Mouse (Mus musculus) naive thymus-derived CD4-positive, alpha-beta T cell, adult 2 months (primary cell): ENCODE data around the gene Tubgcp5.

Experiments used
- DNase-seq: peaks from one replicate; pipeline ENCODE4 v3.0.0-alpha.2; 2011; ENCODE audit warnings: low read depth

Gene Tubgcp5

DNA sequence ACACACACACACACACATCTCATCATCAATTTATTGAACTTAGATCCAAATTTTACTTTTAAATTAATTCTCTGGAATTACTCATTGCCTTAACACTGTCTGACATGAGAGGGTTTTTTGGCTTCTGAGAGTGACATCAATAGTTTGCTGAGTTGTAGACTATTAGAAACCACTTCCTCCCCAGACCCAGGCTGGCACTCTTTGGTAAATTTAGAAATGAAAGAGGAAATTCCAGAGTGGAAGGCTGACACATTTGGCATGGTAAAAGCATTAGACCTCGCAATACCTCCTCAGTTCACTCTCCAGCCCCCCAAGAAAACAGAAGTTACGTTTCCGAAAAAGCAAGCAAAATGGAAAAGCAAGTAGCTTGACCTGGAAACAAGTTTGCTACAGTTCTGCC, 58.8 kb downstream of the Tubgcp5 start:
- DNase-seq, result no peak

DNA sequence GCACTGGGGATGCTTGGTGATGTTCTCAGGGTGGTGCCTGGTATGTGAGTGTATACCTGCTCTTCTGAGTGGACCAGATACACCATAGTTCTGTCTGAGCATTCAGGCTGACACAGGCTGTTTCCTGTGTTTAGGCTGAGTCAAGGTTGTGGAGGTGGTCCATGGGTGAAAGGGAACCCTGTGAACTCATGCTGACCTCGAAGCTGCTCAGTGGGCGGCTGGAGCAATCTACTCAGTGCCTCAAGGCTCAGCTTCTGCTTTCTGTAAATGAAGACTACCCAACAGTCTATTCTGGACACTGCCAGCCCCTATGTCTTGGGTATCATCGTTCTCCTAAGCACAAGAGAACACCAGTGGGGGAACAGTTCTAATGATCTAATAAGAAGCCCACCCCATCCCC, 61.6 kb downstream of the Tubgcp5 start:
- no peak for DNase-seq

DNA sequence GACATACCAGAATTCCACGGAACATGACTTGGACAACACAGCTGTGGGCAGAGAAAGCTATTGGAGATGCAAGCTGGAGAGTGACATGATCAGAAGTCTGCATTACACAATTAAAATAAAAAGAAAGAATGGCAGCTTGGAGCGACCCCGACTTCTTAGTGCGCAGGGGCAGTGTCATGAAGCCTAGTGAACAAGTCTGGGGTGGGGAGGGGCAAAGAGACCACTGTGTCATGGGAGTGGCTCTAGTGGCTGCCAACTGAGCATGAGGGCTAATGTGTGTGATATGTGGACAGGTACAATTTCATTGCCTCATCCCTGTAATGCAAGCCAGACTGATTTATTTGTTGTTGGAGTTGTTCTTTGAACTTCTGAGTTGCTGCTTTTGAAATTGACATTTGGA, 62.8 kb downstream of the Tubgcp5 start:
- DNase-seq, result no peak

DNA sequence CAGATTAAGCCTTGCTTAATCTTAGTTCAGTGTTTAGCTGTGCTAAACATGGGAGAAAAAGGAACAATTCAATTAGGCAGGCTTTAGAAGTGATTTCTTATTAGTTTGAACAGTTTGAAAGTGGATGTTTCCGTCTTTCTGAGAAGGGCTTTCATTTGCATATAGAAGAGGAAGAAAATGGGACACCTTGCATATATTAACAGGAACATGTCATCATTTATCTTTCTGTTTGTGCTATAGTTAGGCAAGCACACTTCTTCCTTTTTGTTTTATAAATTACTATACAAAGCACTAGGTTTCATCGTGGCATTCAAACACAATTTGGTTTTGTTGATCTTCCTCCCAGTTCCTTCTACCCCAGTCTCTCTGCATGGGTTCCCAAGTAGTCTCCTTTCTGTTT, 63.8 kb downstream of the Tubgcp5 start:
- no peak for DNase-seq

DNA sequence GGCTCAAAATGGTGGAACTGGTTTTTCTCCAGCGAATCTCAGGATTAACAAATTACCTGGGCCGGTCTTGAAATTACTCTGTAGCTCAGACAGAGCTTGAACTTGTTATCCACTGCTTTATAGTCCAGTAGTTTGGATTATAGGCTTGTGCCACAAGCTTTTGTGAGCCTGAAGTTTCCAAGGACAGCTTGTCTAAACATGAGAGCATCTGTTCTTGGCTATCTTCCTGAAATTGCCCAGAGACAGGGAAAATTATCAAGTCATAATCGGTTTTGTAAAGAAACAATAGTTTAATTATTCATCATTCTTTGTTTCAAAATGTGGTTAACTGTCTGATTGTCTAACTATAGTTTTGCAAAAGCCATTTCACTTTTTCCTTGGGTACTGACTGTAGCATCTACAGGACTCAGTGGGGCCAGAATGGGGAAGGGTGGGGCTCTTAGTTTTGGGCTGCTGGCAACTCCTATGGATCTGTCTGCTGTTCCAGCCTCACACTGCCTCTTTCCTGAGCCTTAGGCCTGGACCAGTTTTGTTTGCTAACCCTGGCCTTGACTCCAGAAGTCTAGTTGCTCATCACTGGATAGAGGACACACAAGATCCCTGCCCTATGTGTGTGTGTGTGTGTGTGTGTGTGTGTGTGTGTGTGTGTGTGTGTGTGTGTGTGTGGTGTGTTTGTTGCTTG, 65.0 kb downstream of the Tubgcp5 start:
- DNase-seq, result no peak

DNA sequence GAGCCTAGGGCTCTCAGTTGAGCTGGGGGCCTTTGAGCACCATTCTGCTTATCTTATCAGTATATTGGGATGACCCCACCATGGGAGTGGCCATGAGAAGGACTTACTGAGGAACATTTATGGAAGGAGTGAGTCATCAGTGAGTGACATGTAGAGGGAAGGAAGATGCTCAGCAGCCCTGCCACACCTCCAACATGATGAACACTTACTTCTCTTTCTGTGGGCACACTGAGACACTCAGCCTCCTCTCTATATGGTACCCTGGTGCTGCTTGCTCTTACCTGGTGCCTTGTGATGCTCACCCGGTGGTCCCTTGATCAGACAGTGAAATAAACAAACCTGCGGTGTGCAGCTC, 65.5 kb downstream of the Tubgcp5 start:
- DNase-seq, result no peak

DNA sequence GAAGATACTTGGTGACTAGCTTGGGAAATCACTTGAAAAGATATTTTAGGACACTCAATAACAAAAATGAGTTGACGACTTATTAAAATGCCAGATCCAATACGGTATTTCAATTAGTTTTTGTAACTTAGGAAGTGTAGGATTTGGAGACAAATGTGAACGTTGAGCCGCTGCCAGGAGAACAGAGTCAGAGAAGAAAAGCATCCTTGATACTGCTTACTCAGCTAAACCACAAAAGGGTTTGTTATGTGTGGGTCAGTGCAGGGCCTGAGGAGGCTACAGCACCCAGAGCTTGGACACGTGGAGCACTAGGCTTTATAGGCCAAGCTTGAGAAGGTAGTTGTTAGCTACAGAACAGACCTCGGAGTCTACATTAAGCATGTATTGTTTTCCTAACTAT, 66.0 kb downstream of the Tubgcp5 start:
- no peak for DNase-seq

DNA sequence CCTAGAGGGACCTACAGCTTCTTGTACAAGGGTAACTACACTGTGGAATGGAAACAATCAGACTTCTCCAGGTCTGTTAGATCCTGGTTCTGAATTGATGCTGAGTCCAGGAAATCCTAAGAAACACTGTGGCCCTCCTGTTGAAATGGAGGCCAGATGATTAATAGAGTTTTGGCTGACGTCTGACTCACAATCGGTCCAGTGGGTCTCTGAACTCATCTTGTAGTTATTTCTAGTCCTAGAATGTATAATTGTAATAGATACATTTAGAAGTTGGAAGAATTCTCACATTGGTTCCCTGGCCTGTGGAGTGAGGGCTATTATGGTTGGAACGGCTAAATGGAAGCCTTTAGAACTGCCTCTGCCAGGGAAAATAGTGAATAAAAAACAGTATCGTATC, 67.2 kb downstream of the Tubgcp5 start:
- DNase-seq, result no peak

DNA sequence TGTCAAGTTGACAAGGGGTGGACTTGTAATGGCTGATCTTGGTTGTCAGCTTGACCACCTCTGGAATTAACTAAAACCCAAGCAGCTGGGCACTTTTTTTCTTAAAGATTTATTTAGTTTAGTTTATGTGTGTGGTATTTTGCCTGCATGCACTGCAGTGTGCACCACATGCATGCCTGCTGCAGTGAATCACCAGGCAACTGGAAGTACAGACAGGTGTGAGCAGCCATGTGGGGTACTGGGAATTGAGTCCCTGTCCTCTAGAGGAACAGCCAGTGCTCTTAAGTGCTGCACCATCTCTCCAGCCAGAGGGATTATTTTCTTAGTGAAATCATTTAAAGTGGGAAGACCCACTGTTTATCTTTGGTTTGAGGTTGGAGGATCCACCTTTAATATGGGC, 71.1 kb downstream of the Tubgcp5 start:
- no peak for DNase-seq

DNA sequence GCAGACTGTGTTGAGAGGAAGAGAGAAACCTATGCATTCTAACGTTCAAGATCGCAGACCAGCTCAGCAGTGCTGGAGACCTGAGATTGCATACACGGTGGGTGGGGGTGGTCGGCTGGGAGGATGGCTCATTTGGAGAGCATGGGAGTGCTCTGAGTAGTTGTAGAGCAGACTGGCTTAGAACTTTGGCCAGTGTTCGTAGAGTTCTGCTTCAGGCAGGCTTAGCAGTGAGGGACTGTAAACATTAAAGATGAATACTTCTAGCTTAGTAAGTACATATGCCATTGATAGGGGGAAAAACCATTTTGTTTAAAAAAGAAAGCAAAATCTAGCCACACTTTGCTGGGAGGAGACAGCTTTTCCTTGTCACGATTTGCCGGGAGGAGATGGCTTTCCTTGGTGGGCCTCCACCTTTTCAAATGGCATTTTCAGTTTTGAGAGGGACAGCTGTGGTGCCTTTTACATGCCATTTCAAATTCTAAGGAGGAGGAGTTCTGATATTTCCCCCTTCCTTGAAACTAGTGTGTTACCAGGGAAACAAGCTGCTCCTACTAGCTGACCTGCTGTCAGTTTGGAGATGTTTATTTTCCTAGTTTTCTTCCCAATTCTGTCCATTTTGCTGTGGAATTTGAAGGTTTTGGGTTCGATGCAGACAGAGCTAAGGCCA, 71.9 kb downstream of the Tubgcp5 start:
- DNase-seq, result no peak

DNA sequence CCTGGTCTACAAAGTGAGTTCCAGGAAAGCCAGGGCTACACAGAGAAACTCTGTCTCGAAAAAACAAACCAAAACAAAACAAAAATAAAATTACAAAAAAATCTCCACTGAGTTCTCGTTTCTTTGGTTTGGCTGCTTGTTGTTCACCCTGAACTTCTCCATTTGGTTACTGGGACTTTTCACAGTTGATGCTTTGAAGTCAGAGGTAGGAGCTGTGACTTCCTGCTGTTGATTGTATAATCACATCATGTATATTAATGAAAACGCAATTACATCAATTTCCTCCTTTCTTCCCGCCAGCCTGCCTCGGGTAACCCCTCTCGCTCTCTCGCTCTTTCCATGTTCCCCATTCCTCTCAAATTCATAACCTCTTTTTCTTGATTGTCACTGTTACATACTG, 74.3 kb downstream of the Tubgcp5 start:
- DNase-seq, result no peak

DNA sequence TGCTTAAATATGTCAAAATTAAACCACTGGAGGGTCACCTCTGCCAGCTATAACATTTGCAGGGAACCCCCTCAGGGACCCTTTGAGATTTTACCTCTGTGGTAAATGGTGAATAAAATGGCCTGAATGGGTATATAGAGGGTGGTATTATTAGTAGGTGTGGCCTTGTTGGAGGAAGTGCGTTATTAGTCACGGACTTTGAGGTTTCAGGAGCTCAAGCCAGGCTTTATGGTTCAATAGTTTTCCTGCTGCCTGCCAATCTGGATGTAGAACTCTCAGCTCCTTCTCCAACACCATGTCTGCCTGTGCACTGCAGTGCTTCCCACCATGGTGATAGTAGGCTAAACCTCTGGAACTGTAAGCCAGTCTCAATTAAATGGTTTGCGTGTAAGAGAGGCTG, 75.3 kb downstream of the Tubgcp5 start:
- no peak for DNase-seq

DNA sequence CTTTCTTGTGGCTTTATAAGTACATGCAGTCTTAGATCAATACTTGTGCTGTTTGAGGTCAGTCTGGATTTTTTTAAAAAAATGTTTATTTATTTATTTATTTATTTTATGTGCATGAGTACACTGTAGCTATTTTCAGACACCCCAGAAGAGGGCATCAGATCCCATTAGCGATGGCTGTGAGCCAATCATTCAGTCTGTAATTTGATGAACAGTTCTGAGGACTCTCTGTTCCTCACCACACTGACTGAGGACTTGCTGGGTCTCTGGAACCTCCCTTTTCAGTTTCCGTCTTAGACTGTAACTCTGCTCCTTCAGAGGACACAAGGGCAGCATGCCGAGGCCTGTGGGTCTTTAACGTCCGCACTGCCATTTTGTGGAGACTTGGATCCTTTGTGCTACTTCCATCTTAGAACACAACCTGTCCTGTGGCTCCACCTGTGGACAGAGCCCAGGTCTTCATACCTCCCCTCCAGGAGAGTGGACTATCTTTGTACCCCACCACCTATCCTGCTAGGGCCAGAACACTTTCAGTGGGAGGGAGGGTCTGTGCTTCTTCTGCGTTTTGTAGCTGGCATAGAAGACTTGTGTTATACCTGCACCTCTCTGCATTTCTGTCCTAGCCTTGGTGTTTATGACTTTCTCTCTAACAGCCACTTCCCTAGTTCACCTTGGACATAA, 76.5 kb downstream of the Tubgcp5 start:
- DNase-seq, result no peak

DNA sequence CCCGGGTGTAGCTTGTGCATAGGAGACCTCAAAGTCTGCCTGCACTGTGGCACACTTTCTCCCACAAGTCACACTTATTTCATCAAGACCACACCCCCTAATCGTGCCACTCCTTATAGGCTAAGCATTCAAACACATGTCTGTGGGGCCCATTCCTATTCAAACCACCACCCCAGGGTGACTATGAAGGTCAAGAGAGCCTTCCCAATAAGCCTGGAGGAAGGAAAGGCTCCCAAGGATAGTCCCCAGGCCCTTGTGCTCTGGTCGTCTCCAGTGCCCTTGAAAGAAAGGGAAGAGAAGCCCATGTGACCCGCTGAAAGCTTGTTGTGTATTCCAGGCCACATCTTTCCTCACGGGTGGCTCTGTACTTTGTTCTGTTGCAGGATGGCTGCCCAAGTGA, 77.5 kb downstream of the Tubgcp5 start:
- DNase-seq, result no peak

DNA sequence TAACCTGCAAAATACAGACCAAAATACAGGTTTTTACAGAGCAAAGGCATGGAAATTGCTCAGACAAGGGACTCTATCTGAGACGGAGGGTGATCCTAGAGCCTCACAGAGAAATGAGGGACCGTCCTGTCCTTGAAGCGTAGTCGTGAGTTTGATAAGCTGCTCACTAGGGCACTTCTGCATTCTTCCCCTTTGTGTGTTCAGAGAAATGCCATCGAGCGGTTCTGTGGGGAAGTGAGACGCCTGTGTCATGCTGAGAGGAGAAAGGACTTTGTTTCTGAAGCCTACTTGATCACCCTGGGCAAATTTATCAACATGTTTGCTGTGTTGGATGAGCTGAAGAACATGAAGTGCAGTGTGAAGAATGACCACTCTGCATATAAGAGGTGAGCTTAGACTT, 80.7 kb downstream of the Tubgcp5 start:
- no peak for DNase-seq

DNA sequence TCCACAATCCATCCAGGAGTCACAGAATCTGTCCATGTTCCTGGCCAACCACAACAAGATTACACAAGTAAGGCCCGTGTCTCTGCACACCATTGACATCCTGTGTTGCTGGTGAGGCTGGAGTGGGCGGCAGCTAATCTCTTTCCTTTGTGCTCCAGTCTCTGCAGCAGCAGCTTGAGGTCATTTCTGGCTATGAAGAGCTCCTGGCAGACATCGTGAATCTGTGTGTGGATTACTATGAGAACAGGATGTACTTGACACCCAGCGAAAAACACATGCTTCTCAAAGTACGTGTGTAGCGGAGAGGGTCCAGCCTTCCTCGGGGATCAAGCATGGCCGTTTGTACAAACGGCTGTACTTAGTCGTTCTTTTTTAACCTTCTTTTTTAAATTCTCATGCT, 83.8 kb downstream of the Tubgcp5 start:
- no peak for DNase-seq

DNA sequence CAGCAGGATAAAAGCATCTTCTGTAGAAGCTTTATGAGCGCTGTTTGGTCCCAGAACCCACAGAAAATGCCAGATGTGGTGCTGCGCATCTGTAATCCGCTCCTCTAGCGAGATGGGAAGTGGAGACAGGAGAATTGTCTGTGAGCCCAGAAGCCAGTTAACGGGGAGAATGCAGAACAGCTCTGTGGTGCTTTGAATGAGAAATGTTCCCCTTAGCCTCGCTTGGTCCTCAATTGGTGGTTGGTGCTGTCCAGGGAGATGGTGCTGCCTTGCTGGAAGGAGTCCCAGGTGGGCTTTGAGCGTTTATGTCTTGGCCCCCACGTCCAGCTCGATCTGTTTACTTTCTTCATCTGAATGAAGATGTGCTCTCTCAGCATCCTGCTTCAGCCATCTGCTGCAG, 86.9 kb downstream of the Tubgcp5 start:
- no peak for DNase-seq
